21 mouse cellular contexts compared by ENCODE assay signal in genomic region chr5:67650021-67650420, GRCm38 (mm10). TPM values are rescaled to one million over a fixed set of nuclear protein-coding genes. Genes with fewer than 3 reads are reported as not detected.
DNase-seq lines count a peak whose midpoint lies in the region; ATAC-seq lines count a peak whose summit lies in the region.
"Had no signal": no experiment of that assay in that cellular context is flagged by ENCODE, and none has a peak within 500 bp of the region (broad histone marks: within the 10 kb centered on the region; RNA-seq: fewer than 3 reads in every experiment).

No protein-coding gene starts in this region.

- 85% methylated on average over 5 of the region's 5 CpGs for WGBS in heart, embryonic 10.5 days
- whole genome bisulfite sequencing in heart, embryonic 12.5 days = 90% methylated on average over 5 of the region's 5 CpGs

- no peak overlapping the region for H3K9ac ChIP-seq in heart, embryonic 12.5 days

- intact Hi-C loops in heart, postnatal 25 days (cut with DNase I) = no loop called here

- H3K27ac ChIP-seq in heart, embryonic 10.5 days = no peak overlapping the region
- no peak overlapping the region for H3K27ac ChIP-seq in heart, embryonic 12.5 days (ENCODE audit: poor library complexity, severe bottlenecking)

- ATAC-seq in heart, embryonic 12.5 days (ENCODE audit: insufficient number of reproducible peaks, low FRiP score) = no peak
- ATAC-seq: activated CD4-positive, CD25-positive, alpha-beta regulatory T cell, adult 4 months; CD4-positive, CD25-positive, alpha-beta regulatory T cell, adult 4 months; Patski had no signal

- no peaks in the 10 kb centered on the region for H3K36me3 ChIP-seq in heart, embryonic 10.5 days
- H3K36me3 ChIP-seq in heart, embryonic 12.5 days = no peaks in the 10 kb centered on the region

- DNase-seq in heart, adult 11 months = peak; percentile 83
- DNase-seq in heart, postnatal 25 days (ENCODE audit: low spot score) = no peak
- DNase-seq in heart, embryonic 10.5 days (ENCODE audit: low spot score) = peak; percentile 51
- DNase-seq: adrenal gland, adult 2 months; adrenal gland, adult 8-10 months; adrenal gland, postnatal 10 days; adrenal gland, postnatal 14 days; adrenal gland, postnatal 25 days; adrenal gland, postnatal 36 days; B cell, adult 2 months; cerebellum, adult 11 months; cerebellum, adult 11-12 months; cerebellum, adult 18-20 months had no signal

- no peak overlapping the region for H3K4me2 ChIP-seq in heart, embryonic 12.5 days

- H3K4me1 ChIP-seq in heart, embryonic 10.5 days = peaks cover 5% of the 10 kb centered on the region; the same call in 1 of the 2 replicates
- peaks cover 8% of the 10 kb centered on the region for H3K4me1 ChIP-seq in heart, embryonic 12.5 days (replicated peaks)

- H3K27me3 ChIP-seq in heart, embryonic 10.5 days (ENCODE audit: insufficient read depth, poor library complexity, severe bottlenecking) = no peaks in the 10 kb centered on the region
- H3K27me3 ChIP-seq in heart, embryonic 12.5 days (replicated peaks) = no peaks in the 10 kb centered on the region
- H3K27me3 ChIP-seq: CH12.LX, Patski had no signal

- no peak overlapping the region for H3K4me3 ChIP-seq in heart, embryonic 10.5 days
- H3K4me3 ChIP-seq in heart, embryonic 12.5 days = no peak overlapping the region

- no peaks in the 10 kb centered on the region for H3K9me3 ChIP-seq in heart, embryonic 10.5 days
- no peaks in the 10 kb centered on the region for H3K9me3 ChIP-seq in heart, embryonic 12.5 days (replicated peaks)
- H3K9me3 ChIP-seq: G1E had no signal

RNA-seq across cellular contexts. Expression of gene Shisa3, which starts 42.3 kb away (rescaled TPM):
- total RNA-seq in heart, postnatal 25 days (2021) = 1 to 10 TPM in 1 of 2 experiments, under 1 TPM in 1; 0.64 to 1.0 TPM
- polyA plus RNA-seq in heart, embryonic 10.5 days (2016; fragmentation: Nextera tagmentation; extraction: Ambion mirVana) = 0.90 and 12.9 TPM in 2 replicates
- polyA plus RNA-seq in heart, embryonic 12.5 days (2016; fragmentation: Nextera tagmentation; extraction: Ambion mirVana) = 2.7 and 2.8 TPM in 2 replicates
- total RNA-seq: CH12.LX, MEL had no signal
- polyA plus RNA-seq: C2C12, G1E, Patski had no signal
